Mouse (Mus musculus) lung, postnatal 10 days (tissue): ENCODE measurements around the gene Igll1.
"Not testable (repeated sequence)": the region's sequence is repeated elsewhere in the genome, so short reads cannot be mapped to it uniquely, and the experiment has no call there.

Experiments used
- DNase-seq: peaks from one replicate; pipeline ENCODE4 v3.0.0; 2021

The Igll1 gene

DNA sequence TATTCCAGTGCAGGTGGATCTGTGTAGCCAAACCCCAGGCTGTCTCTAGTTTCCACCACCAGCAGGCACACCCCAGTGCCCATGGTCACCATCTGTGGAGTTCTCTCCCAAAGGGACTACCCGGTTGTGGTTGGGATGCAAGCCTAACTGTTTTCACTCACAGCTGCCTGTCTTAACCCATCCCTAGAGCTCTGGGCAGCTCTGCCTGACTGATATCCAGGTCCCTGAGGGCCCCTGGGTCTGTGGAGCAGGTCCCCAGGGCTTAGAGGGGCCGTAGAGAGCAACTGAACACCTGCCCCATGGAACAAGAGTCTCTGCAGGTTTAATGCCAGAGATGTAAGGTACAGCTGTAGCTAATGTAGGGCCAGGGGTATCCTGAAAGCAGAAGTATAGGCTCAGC, at the start of gene Igll1:
TSS of gene Igll1 (minus strand) at position 8 of the 400 bp plus-strand sequence.
- no peak for DNase-seq

- DNase-seq, result no peak
Measured at GRCm38 (mm10) chr16:16913440-16913839, 49.7 kb upstream of the Igll1 start.

DNA sequence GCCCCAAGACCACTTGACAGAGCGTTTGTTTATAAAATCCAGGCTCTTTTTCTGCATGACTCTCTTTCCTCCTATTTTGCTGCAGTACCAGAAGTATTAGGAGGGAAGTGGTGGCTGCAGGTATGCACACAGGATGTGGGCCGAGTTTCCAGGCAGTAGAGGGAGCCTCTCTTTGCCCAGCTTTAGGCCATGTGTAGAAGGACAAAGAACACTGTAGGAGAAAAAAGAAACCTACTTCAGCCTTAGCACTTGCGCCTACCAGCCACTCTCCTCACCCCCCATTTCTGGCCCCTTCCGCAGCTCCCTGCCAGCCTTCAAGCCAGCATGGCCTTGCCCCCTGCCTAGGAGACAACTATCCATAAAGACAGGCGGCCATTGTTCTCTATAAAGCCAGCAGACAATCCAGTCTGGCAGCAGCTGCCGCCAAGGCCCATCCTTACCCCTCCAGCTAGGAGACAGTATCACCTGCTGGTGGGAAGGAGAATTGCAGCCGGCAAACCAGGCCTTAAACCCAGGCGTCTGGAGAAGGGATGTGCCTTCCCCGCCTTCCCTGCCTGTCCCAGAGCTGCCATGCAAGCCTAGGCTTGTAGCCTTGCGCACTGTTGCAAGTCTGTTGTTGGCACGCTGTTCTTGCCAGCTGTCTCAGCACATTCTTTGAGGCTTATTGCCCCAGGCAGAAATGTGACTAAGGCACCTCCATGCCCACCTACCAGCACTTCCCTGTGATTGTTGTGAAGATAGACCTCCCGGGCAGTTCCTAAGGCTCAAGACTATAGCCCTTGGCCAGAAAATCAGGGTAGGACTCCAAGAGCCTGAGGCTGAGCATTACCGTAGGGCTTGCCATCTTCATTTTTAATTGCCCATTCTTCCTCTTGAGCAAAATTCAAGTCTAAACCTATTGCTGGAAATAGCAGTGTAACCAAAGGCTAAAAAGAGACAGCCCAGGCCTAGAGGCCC, 48.1 kb upstream of the Igll1 start:
- DNase-seq, result peak; percentile 91

GRCm38 (mm10) chr16:16907799-16908198, 44.0 kb upstream of the Igll1 start:
- DNase-seq, result peak; percentile 93

DNA sequence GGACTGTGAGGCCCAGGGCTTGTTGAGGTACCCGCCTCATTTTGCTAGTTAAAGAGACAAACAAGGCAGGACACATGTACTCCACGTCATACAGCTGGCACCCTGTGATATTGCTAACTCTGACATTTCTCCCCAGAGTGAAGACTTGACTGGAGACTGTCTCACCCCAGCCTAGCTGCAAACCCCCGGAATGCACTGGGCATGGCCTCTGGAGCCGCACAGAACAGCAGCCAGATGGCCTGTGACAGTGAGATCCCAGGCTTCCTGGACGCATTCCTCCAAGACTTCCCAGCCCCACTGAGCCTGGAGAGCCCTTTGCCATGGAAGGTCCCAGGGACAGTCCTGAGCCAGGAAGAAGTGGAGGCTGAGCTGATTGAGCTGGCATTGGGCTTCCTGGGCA, 39.4 kb upstream of the Igll1 start:
- peak; percentile 31 for DNase-seq

DNA sequence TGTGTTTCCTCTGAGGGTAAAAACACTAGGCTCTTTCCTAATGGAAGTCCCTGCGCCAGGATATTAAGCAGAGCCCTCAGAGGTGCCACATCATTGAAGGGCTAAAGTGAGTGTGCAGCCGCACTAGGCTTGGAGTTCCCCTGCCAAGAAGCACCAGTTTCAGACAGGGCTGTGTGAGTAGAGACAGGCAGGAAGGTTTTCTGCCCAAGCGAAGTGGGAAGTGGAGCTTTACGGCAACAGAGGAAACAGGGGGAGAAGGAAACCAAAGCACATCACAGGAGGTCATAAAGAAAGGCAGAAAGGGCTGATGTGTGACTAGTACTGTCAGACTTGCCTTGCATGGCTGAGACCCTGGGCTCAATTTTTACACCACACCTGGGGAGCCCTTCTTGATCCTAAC, 38.5 kb upstream of the Igll1 start:
- DNase-seq, result no peak

DNA sequence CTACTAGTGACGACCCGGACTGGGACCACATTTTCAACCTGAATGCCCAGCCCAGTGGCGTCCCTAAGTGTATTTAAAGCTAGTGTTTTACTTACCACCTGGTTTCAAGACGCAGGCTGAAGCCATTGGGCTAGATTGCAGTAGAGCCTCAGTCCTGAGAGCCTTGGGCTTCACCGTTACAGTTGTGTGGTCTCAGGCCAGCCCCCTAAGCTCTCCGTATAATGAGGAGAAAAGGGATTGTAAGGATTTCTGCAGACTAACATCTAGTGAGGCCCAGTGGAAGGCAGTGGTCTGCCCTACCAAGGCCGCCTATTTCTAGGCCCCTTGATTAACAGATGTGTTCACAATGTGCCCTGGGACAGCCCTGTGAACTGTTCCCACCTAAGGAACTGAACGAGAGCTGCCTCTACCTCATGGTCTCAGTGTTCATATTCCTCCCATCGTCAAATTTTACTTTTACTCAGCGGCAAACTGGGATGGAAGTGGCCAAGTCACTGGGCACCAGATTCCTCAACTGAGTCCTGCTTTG, 33.3 kb upstream of the Igll1 start:
- no peak for DNase-seq

GRCm38 (mm10) chr16:16896382-16897055, 32.7 kb upstream of the Igll1 start, which contains the start of gene Ppm1f:
Ppm1f (plus strand) TSS chr16:16896469.
- peak; percentile 96 for DNase-seq

DNA sequence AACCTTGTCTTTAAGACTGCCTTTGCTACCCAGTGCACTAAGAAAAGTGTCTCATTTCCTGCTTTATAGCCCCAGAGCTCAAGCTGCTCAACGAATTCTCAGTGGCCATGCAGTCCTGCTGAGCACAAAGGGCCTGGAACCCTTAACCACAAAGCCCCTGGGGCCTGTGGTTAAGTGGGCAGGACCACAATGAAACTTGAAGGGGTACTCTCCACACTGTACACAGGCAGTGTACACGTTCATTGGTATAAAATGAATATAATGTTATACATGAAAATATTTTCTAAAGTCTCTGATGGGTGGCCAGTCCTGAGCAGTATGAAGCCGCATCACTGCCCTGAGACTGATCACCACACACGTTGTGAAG, 32.2 kb upstream of the Igll1 start:
- no peak for DNase-seq

DNA sequence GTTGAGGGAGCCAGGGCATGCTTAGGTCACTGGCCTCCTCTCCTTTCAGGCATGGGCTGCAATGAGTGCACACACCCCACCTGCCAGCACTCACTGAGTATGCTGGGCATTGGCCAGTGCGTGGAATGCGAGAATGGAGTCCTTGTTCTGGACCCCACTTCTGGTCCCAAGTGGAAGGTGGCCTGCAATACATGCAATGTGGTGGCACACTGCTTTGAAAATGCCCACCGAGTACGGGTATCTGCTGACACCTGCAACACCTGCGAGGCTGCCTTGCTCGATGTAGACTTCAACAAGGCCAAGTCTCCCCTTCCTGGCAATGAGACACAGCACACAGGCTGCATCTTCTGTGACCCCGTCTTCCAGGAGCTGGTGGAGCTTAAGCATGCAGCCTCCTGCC, 28.6 kb upstream of the Igll1 start:
- DNase-seq, result no peak

DNA sequence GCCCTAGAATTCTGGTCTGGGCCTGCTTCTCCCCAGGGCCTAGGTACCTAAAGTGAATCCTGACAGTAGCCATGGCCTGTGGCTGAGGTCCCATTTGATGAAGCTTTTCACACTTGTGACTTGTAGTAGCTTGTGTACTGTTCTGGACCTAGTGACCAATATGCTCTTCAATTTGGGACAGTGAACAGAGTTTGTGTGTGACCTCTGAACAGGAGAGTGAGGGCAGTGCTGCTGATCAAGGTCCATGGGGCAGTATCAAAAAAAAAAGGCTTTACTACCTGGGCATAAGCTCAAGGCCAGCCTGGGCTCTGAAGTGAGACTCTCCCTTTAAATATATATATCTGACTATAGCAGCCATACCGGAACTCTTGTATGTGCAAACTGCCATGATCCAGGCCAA, 24.6 kb upstream of the Igll1 start:
- DNase-seq, result no peak

- DNase-seq, result no peak
Measured at GRCm38 (mm10) chr16:16879025-16879424, 15.2 kb upstream of the Igll1 start.

GRCm38 (mm10) chr16:16870617-16871331, 7.0 kb upstream of the Igll1 start, which contains the start of the genes Top3b and Vpreb1:
Top3b (plus strand) TSS chr16:16870736.
Vpreb1 (minus strand) TSS chr16:16870843.
- peak; percentile 94 for DNase-seq

- no peak for DNase-seq
Measured at GRCm38 (mm10) chr16:16870241-16870616, 6.4 kb upstream of the Igll1 start.

GRCm38 (mm10) chr16:16865696-16866561, 2.1 kb upstream of the Igll1 start:
- DNase-seq, result peak; percentile 61

DNA sequence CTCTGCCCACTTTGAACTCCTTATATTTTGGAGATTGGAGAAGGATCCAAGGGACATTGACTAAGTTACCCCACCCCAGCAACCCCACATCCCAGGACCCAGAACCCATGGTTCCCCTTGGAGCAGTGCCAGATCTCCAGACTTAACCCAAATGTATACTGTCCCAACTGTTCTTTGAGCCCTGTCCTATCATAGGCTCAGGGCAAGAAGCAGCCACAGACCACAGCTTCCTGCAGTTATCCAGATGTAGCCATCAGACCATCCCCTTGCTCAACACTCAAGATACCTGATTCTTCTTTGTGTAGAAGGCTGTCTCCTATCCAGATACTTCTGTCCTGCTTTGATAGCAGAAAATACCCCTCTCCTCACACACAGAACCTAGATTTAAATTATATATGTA, 1.4 kb upstream of the Igll1 start:
- no peak for DNase-seq

GRCm38 (mm10) chr16:16862288-16862687, 1.5 kb downstream of the Igll1 start:
- no peak for DNase-seq

GRCm38 (mm10) chr16:16856731-16857476, 6.9 kb downstream of the Igll1 start:
- no peak for DNase-seq

- DNase-seq, result not testable (repeated sequence)
Measured at GRCm38 (mm10) chr16:16856054-16856453, 7.7 kb downstream of the Igll1 start.

DNA sequence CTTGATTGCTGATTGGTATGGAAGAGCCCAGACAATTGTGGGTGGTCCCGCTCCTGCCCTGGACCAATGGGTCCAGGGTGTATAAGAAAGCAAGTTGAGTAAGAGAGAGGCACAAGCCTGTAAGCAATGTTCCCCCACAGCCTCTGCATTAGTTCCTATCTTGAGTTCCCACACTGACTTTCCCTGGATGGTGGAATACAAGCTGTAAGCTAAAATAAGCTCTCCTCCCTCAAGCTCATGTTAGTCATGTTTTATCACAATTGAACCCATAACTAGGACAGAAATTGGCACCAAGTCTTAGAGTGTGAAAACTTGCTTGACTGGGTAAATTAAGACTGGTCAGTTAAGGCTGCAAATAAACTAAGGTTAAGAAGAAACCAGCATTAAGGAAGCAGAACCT, 8.2 kb downstream of the Igll1 start:
- DNase-seq, result no peak

DNA sequence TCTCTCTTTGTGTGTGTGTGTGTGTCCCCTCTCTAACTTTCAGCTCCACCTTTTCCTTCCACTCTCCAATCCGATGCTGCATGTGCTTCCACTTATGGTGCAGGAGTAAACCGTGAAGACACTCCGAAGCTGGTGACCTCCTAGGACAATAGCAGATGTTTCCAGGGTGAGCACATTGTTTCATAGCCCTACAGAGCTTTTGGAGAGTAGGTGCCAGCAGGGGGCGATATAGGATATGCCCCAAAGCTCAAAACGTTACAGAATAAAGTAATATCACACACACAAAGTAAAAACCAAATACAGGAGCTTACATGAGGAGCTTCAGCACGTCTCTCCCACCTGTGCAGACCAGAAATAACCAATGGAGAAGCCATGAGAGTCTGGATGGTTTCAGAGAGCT, 8.9 kb downstream of the Igll1 start:
- peak; percentile 77 for DNase-seq
